Mouse (Mus musculus) midbrain, embryonic 16.5 days (tissue): ENCODE results near the gene Ccr10. TPM values are rescaled to one million over a fixed set of nuclear protein-coding genes. Genes with fewer than 3 reads are reported as not detected.

Experiments used
- ATAC-seq: fragments of 200-750 bp; cut with Nextera tagmentation; 2 replicates; pipeline ENCODE4 v1.8.0; 2017; ENCODE audit warnings: moderate TSS enrichment
- H3K27ac ChIP-seq: fragments of 300-500 bp; sonication (generic); 2 replicates; pipeline ENCODE4 v1.5.1; 2014; ENCODE audit warnings: mild to moderate bottlenecking, low read length, mixed read lengths
- H3K27me3 ChIP-seq: fragments of 300-500 bp; sonication (generic); 2 replicates; pipeline ENCODE4 v1.6.1; 2014; ENCODE audit warnings: low read depth, low read length, mixed read lengths; ENCODE audit not compliant: control insufficient read depth, insufficient read depth
- H3K36me3 ChIP-seq: fragments of 300-500 bp; sonication (generic); 2 replicates; pipeline ENCODE4 v1.6.1; 2014; ENCODE audit warnings: mild to moderate bottlenecking, low read length, moderate library complexity, mixed read lengths; ENCODE audit not compliant: control insufficient read depth, insufficient read depth
- H3K4me1 ChIP-seq: fragments of 300-500 bp; sonication (generic); 2 replicates; pipeline ENCODE4 v1.6.1; 2014; ENCODE audit warnings: mild to moderate bottlenecking, low read length, mixed read lengths; ENCODE audit not compliant: control insufficient read depth, insufficient read depth
- H3K4me2 ChIP-seq: fragments of 300-500 bp; sonication (generic); 2 replicates; pipeline ENCODE4 v1.6.1; 2014; ENCODE audit warnings: mild to moderate bottlenecking, low read length, mixed read lengths
- H3K4me3 ChIP-seq: fragments of 300-500 bp; sonication (generic); 2 replicates; pipeline ENCODE4 v1.5.1; 2014; ENCODE audit warnings: low read depth, mild to moderate bottlenecking, low read length, moderate library complexity, mixed read lengths
- H3K9ac ChIP-seq: fragments of 300-500 bp; sonication (generic); 2 replicates; pipeline ENCODE4 v1.6.1; 2014; ENCODE audit warnings: low read depth, low read length, mixed read lengths
- H3K9me3 ChIP-seq: fragments of 300-500 bp; sonication (generic); replicated peaks from 2 replicates; pipeline ENCODE4 v1.6.1; 2014; ENCODE audit warnings: mild to moderate bottlenecking, low read length, mixed read lengths; ENCODE audit not compliant: control insufficient read depth, poor library complexity, severe bottlenecking
- WGBS: fragments of 180-500 bp; shearing (Covaris S2); extraction: QIAGEN DNeasy Blood & Tissue Kit; methylation state at CpG from one replicate; pipeline ENCODE4 v1.1.7; 2014; 5-methylcytosine and 5-hydroxymethylcytosine counted together
- polyA plus RNA-seq: library from polyadenylated mRNA; unstranded; fragments of >200 nt; fragmentation: Nextera tagmentation; extraction: Ambion mirVana; gene quantifications from 2 replicates; pipeline ENCODE4 v1.2.1, GENCODE M21; 2015

Gene Ccr10
- polyA plus RNA-seq, 1 experiment from 2014 or later, result 0.62 TPM

- 0% methylated on average over 25 of the region's 25 CpGs for WGBS
- H3K4me3 ChIP-seq, result peak overlapping the region; percentile 51
- no peaks in the 10 kb centered on the region for H3K9me3 ChIP-seq
- peaks cover 44% of the 10 kb centered on the region for H3K4me1 ChIP-seq
- ATAC-seq, result no peak
- H3K4me2 ChIP-seq, result peak overlapping the region; percentile 74
- no peaks in the 10 kb centered on the region for H3K36me3 ChIP-seq
- H3K27me3 ChIP-seq, result peaks cover 18% of the 10 kb centered on the region; the same call in 1 of the 2 replicates
- peak overlapping the region; percentile 73 for H3K27ac ChIP-seq
- peak overlapping the region; percentile 75 for H3K9ac ChIP-seq
These were observed 961 bp upstream of the Ccr10 start for GRCm38 (mm10) chr11:101176117-101176691.

- H3K27me3 ChIP-seq, result peaks cover 18% of the 10 kb centered on the region; the same call in 1 of the 2 replicates
- H3K27ac ChIP-seq, result peak overlapping the region; percentile 73
- peak overlapping the region; percentile 51 for H3K4me3 ChIP-seq
- peak overlapping the region; percentile 74 for H3K4me2 ChIP-seq
- H3K9ac ChIP-seq, result peak overlapping the region; percentile 75
- WGBS, result 7% methylated on average over 11 of the region's 11 CpGs
- H3K9me3 ChIP-seq, result no peaks in the 10 kb centered on the region
- ATAC-seq, result no peak
- peaks cover 46% of the 10 kb centered on the region for H3K4me1 ChIP-seq
- H3K36me3 ChIP-seq, result no peaks in the 10 kb centered on the region
These were observed 433 bp upstream of the Ccr10 start for GRCm38 (mm10) chr11:101175636-101176116.

DNA sequence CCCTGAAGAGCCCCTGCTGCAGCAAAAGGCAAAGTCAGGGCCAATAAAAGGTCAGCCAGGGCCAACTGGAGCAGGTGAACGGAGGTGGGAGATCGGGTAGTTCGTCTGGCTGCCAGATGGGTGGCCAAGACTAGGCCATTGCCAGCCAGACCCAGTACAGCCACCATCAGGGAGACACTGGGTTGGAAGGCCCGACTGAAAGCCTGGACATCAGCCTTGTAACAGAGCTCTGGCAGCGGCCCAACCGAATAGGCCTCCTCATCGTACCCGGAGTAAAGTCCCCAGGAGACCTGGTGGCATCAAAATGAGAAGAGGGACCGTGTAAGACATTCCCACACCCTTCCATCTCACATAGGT, 876 bp downstream of the Ccr10 start:
- ATAC-seq, result no peak

DNA sequence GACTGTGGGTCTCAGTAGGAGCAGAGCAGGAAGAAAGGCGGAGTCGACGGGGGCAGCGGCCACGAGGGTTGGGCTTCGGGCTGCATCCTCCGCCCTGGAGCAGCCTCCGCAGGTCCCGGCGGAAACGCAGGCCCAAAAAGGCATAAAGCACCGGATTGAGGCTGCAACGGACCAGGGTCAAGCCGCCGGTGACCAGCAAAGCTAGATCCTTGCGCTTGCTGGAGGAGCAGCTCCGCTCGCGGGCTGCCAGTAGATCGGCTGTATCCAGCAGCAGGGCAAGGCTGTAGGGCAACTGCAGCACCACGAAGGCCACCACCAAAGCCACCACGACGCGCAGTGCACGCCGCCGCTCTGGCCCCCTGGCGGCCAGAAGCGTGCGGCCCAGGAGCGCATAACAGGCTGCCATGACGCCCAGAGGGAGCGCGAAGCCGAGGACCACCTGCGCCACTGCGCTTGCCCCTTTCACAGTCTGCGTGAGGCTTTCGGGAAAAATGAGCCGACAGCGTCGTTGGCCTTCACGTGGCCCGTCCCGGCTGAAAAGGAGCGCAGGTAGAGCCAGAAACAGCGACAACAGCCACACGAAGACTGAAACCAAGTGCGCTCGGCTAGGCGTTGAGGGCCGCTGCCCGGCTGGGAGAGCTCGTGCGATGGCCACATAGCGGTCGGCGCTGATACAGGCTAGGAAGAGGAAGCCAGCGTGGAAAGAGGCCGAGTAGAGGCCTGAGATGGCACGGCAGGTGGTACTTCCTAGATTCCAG, 1.4 kb downstream of the Ccr10 start:
- H3K9me3 ChIP-seq, result no peaks in the 10 kb centered on the region
- peak overlapping the region; percentile 26 for H3K4me3 ChIP-seq
- ATAC-seq, result peak; percentile 33
- WGBS, result under 1% methylated on average over 61 of the region's 61 CpGs
- peaks cover 24% of the 10 kb centered on the region for H3K27me3 ChIP-seq
- H3K4me2 ChIP-seq, result peak overlapping the region; percentile 57
- peak overlapping the region; percentile 23 for H3K27ac ChIP-seq
- no peaks in the 10 kb centered on the region for H3K36me3 ChIP-seq
- peaks cover 63% of the 10 kb centered on the region for H3K4me1 ChIP-seq
- peak overlapping the region; percentile 51 for H3K9ac ChIP-seq

More for the DNA sequence above, 876 bp downstream of the Ccr10 start:
- Histone ChIP-seq H3K36me3 (no peaks in the 10 kb centered on the region), H3K4me3 (peak overlapping the region; percentile 26), H3K27ac (no peak overlapping the region; the same call in 1 of the 2 replicates), H3K4me1 (peaks cover 58% of the 10 kb centered on the region), H3K9me3 (no peaks in the 10 kb centered on the region), H3K27me3 (peaks cover 19% of the 10 kb centered on the region), H3K4me2 (peak overlapping the region; percentile 57), H3K9ac (peak overlapping the region; percentile 51)
- 9% methylated on average over 9 of the region's 9 CpGs for WGBS

- H3K27ac ChIP-seq, result no peak overlapping the region
- no peaks in the 10 kb centered on the region for H3K9me3 ChIP-seq
- H3K27me3 ChIP-seq, result peaks cover 22% of the 10 kb centered on the region
- H3K4me2 ChIP-seq, result peak overlapping the region; percentile 57
- 8% methylated on average over 11 of the region's 11 CpGs for WGBS
- no peak overlapping the region for H3K9ac ChIP-seq
- no peaks in the 10 kb centered on the region for H3K36me3 ChIP-seq
- no peak overlapping the region for H3K4me3 ChIP-seq
- ATAC-seq, result no peak
- peaks cover 64% of the 10 kb centered on the region for H3K4me1 ChIP-seq
These were observed 2.1 kb downstream of the Ccr10 start for GRCm38 (mm10) chr11:101173112-101173511.

DNA sequence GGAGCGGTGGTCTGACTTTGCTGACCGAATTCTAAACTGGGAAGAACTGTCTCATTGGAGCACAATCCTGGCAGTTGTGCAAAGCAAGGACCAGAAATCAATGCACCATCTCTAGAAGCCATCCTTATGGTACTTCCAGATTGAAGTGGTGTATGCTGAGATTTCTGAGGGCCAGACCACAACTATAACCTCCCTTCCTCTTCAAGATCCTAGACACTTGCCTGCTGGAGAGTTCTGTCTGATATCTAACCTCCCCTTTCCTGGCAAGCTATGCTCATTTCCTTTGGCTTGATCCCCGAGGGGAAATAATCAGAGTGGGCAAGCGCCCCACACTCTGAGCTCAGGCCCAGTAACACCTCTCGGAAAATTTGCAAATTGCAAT, 2.8 kb downstream of the Ccr10 start:
- Histone ChIP-seq H3K9me3 (no peaks in the 10 kb centered on the region), H3K36me3 (peaks cover 3% of the 10 kb centered on the region; the same call in 1 of the 2 replicates), H3K4me3 (peak overlapping the region; percentile 54), H3K27ac (peak overlapping the region; percentile 79), H3K27me3 (peaks cover 23% of the 10 kb centered on the region), H3K9ac (peak overlapping the region; percentile 63), H3K4me2 (peak overlapping the region; percentile 92), H3K4me1 (peaks cover 63% of the 10 kb centered on the region)
- no peak for ATAC-seq
- WGBS, result 9% methylated on average over 5 of the region's 5 CpGs

DNA sequence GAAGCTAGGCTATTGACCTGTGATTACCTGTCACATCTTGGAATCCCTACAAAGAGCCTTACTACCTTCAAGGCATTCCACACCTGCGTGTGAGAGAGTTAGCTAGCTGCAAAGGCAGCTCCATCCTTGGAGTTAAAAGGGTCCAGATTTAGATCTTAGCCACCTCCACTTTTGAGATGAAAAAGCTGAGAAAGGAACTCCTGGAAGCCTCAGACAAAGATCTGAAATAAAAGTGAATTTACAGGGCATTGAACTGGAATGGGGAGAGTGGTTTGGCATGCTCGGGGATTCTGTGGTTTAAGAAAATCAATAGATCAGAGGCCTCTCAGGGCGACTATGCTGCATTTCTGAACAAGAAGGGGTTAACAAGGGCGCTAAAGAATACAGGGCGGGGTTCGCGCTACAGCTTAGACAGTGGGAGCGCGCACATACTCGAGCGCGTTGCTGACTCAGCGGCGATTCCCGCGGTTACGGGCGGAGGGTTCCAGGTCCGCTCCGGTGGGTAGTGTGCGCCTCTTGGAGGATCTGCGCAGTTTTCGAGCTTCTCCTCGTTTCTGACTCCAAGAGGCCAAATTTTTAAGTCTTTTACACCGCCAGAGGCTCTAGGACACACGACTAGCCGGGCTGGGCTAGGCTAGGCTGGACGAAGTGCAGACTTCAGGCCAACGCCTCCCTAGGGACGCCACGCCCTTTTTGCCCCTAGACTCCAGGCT, 3.4 kb downstream of the Ccr10 start:
- peaks cover 25% of the 10 kb centered on the region for H3K27me3 ChIP-seq
- H3K9me3 ChIP-seq, result no peaks in the 10 kb centered on the region

DNA sequence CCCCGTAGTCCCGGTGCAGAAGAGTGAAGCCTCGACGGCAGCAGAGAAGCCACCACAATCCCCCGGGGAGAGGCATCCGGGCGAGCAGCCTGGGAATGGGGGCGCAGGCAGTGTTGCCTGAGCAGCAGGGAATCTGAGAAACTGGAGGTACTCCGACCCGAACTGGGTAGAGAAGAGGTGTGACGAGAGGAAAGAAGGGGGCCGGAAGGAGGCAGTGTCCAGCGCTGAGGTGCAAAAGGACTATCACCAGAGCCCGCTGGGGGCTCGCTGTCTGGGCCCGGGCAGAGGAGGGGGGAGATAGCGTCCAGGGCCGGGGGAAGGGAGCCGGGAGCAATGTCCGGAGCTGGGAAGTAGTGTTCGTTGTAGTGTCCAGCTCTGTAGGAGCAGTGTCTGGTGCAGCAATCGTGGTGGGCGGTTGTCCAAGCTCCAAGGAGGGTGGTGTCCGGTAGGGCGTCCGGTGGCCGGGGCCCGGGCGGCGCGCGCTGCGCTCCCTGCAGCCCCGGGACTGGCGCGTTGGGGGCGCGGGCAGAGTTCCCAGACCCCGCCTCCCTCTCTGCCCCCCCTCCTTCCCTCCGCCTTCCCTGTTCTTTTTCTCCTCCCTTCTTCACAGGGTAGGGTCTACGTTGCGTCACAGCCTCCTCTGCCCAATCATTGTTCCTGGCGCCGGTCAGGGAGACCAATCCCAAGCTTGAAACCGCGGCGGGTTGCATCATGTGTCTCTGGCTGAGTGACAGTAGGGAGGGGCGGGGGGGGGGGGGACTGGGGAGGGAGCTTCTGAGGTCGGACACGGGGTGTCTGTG, 4.2 kb downstream of the Ccr10 start, which contains the start of gene Plekhh3:
Gene Plekhh3, minus strand, starts transcription at position 541 of the 800 bp plus-strand sequence.
- under 1% methylated on average over 35 of the region's 50 CpGs for WGBS
- Histone ChIP-seq H3K9me3 (no peaks in the 10 kb centered on the region), H3K4me1 (peaks cover 51% of the 10 kb centered on the region), H3K27me3 (peaks cover 33% of the 10 kb centered on the region), H3K4me3 (peak within 1 kb of the TSS; percentile 72), H3K9ac (peak within 1 kb of the TSS; percentile 75), H3K27ac (peak within 1 kb of the TSS; percentile 79), H3K4me2 (peak within 1 kb of the TSS; percentile 92), H3K36me3 (peaks cover 4% of the 10 kb centered on the region; the same call in 1 of the 2 replicates)
- peak; percentile 96 for ATAC-seq

More for the DNA sequence above, 3.4 kb downstream of the Ccr10 start:
- H3K9ac ChIP-seq, result peak overlapping the region; percentile 63
- peak overlapping the region; percentile 79 for H3K27ac ChIP-seq
- ATAC-seq, result peak; percentile 70
- WGBS, result under 1% methylated on average over 31 of the region's 31 CpGs
- peak overlapping the region; percentile 54 for H3K4me3 ChIP-seq
- H3K4me1 ChIP-seq, result peaks cover 57% of the 10 kb centered on the region
- peaks cover 4% of the 10 kb centered on the region; the same call in 1 of the 2 replicates for H3K36me3 ChIP-seq
- peak overlapping the region; percentile 92 for H3K4me2 ChIP-seq
